Mouse (Mus musculus): ENCODE results near the gene Plxna1. TPM values are rescaled to one million over a fixed set of nuclear protein-coding genes. Genes with fewer than 3 reads are reported as not detected.

The Plxna1 gene
- polyA plus RNA-seq, 1 experiment: 14.0 TPM

- no peak for DNase-seq (ENCODE audit: low read depth, low spot score)
- 31% methylated on average over 6 of the region's 6 CpGs for WGBS
These were observed 75.6 kb downstream of the Plxna1 start for GRCm38 (mm10) chr6:89286700-89287428.

- WGBS: 60% methylated on average over 3 of the region's 3 CpGs
- DNase-seq (ENCODE audit: low read depth, low spot score): no peak
These were observed 76.1 kb downstream of the Plxna1 start for GRCm38 (mm10) chr6:89286286-89286655.

- DNase-seq (ENCODE audit: low read depth, low spot score): no peak
- 70% methylated on average over 9 of the region's 9 CpGs for WGBS
These were observed 76.7 kb downstream of the Plxna1 start for GRCm38 (mm10) chr6:89285561-89286285.

GRCm38 (mm10) chr6:89285116-89285515, 77.3 kb downstream of the Plxna1 start:
- DNase-seq (ENCODE audit: low read depth, low spot score): no peak

GRCm38 (mm10) chr6:89283095-89283494, 79.3 kb downstream of the Plxna1 start:
- 95% methylated on average over 4 of the region's 4 CpGs for WGBS
- no peak for DNase-seq (ENCODE audit: low read depth, low spot score)

GRCm38 (mm10) chr6:89282626-89283025, 79.8 kb downstream of the Plxna1 start:
- 26% methylated on average over 5 of the region's 5 CpGs for WGBS

GRCm38 (mm10) chr6:89281492-89282332, 80.7 kb downstream of the Plxna1 start:
- 17% methylated on average over 16 of the region's 16 CpGs for WGBS
- DNase-seq (ENCODE audit: low read depth, low spot score): no peak

More at GRCm38 (mm10) chr6:89282626-89283025, 79.8 kb downstream of the Plxna1 start:
- no peak for DNase-seq (ENCODE audit: low read depth, low spot score)

GRCm38 (mm10) chr6:89280555-89280954, 81.9 kb downstream of the Plxna1 start:
- DNase-seq (ENCODE audit: low read depth, low spot score): no peak
- WGBS: 64% methylated on average over 4 of the region's 4 CpGs

- 67% methylated on average over 10 of the region's 10 CpGs for WGBS
- DNase-seq (ENCODE audit: low read depth, low spot score): no peak
These were observed 90.5 kb downstream of the Plxna1 start for GRCm38 (mm10) chr6:89271731-89272475.

GRCm38 (mm10) chr6:89267181-89267580, 95.2 kb downstream of the Plxna1 start:
- WGBS: 78% methylated on average over 5 of the region's 5 CpGs
- no peak for DNase-seq (ENCODE audit: low read depth, low spot score)

Other genes starting within 250 kb of the Plxna1 start
- gene Chchd6, start 233.0 kb upstream of the Plxna1 start, polyA plus RNA-seq (2012; rRNA removed): 17.0 and 18.6 TPM in 2 replicates